Mouse (Mus musculus): ENCODE measurements around the gene Cypt4. TPM values are rescaled to one million over a fixed set of nuclear protein-coding genes. Genes with fewer than 3 reads are reported as not detected.
"Not testable (repeated sequence)": the region's sequence is repeated elsewhere in the genome, so short reads cannot be mapped to it uniquely, and the experiment has no call there.

The Cypt4 gene
- polyA plus RNA-seq (2016; fragmentation: Nextera tagmentation; extraction: Ambion mirVana), result not detected in 2 replicates

DNA sequence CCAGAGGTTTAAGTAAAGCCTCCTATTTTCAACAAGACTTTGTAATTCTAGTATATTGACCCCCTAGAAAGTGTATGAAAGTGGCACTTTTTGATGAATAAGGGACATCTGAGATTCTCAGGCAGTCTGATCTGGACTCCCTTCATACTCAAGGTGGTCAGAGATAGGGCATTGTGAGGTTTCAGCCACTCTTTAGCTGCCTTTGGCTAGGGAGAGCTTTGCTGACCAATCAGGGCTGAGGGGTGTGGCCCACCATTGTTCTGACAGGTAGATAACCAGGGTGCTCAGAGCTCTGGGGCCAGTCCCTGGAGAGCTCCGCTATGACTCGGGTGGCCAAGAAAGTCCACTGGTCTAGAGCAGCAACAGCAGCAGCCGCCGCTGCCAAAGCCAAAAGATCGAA, at the start of gene Cypt4:
Gene Cypt4, plus strand, starts transcription at position 301 of the 400 bp plus-strand sequence.
- no peak within 1 kb of the TSS for H3K4me2 ChIP-seq
- H3K4me3 ChIP-seq, result no peak within 1 kb of the TSS
- no peaks in the 10 kb centered on the region for H3K9me3 ChIP-seq (replicated peaks)
- no peak within 1 kb of the TSS for H3K27ac ChIP-seq
- H3K36me3 ChIP-seq, result no peaks in the 10 kb centered on the region
- 85% methylated on average over 5 of the region's 5 CpGs for WGBS (ENCODE audit: insufficient replicate concordance)
- H3K9ac ChIP-seq, result no peak within 1 kb of the TSS
- no peak for ATAC-seq
- H3K27me3 ChIP-seq (replicated peaks), result no peaks in the 10 kb centered on the region
- no peaks in the 10 kb centered on the region for H3K4me1 ChIP-seq

DNA sequence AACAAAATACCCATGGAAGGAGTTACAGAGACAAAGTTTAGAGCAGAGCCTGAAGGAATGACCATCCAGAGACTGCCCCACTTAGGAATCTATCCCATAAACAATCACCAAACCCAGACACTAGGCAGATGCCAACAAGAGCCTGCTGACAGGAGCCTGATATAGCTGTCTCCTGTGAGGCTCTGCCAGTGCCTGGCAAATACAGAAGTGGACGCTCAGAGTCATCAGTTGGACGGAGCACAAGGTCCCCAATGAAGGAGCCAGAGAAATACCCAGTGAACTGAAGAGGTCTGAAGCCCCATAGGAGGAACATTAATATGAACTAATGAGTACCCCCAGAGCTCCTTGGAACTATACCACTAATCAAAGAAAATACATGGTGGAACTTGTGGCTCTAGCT, 12.3 kb downstream of the Cypt4 start:
- H3K4me3 ChIP-seq; H3K36me3 ChIP-seq; H3K9ac ChIP-seq; H3K4me1 ChIP-seq; H3K27me3 ChIP-seq (replicated peaks); H3K4me2 ChIP-seq; H3K9me3 ChIP-seq (replicated peaks); H3K27ac ChIP-seq; ATAC-seq: not testable (repeated sequence)
- 70% methylated on average over 2 of the region's 2 CpGs for WGBS (ENCODE audit: insufficient replicate concordance)

Other genes with a start within 250 kb of the Cypt4 start
- 27.4 and 30.8 TPM in 2 replicates for gene Dpy19l1, start 122.1 kb upstream of the Cypt4 start, polyA plus RNA-seq (2016; fragmentation: Nextera tagmentation; extraction: Ambion mirVana)
- gene Dpy19l2, start 71.1 kb downstream of the Cypt4 start, polyA plus RNA-seq (2016; fragmentation: Nextera tagmentation; extraction: Ambion mirVana), result 0.06 and 0.08 TPM in 2 replicates
- 1.8 and 1.9 TPM in 2 replicates for gene Tbx20, start 149.1 kb downstream of the Cypt4 start, polyA plus RNA-seq (2016; fragmentation: Nextera tagmentation; extraction: Ambion mirVana)